Mouse (Mus musculus): ENCODE results near the gene Nfatc2.

The Nfatc2 gene

GRCm38 (mm10) chr2:168579109-168579508, 22.3 kb downstream of the Nfatc2 start:
- DNase-seq (ENCODE audit: low read depth, low spot score), result no peak

- DNase-seq (ENCODE audit: low read depth, low spot score), result no peak
These were observed 23.3 kb downstream of the Nfatc2 start for GRCm38 (mm10) chr2:168578132-168578531.

GRCm38 (mm10) chr2:168577381-168577780, 24.1 kb downstream of the Nfatc2 start:
- no peak for DNase-seq (ENCODE audit: low read depth, low spot score)

- no peak for DNase-seq (ENCODE audit: low read depth, low spot score)
These were observed 25.6 kb downstream of the Nfatc2 start for GRCm38 (mm10) chr2:168575834-168576233.

- DNase-seq (ENCODE audit: low read depth, low spot score), result no peak
These were observed 26.5 kb downstream of the Nfatc2 start for GRCm38 (mm10) chr2:168574934-168575333.

- DNase-seq (ENCODE audit: low read depth, low spot score), result no peak
These were observed 27.6 kb downstream of the Nfatc2 start for GRCm38 (mm10) chr2:168573866-168574265.

- no peak for DNase-seq (ENCODE audit: low read depth, low spot score)
These were observed 30.2 kb downstream of the Nfatc2 start for GRCm38 (mm10) chr2:168571241-168571640.

GRCm38 (mm10) chr2:168565538-168566253, 35.8 kb downstream of the Nfatc2 start:
- DNase-seq (ENCODE audit: low read depth, low spot score), result no peak

GRCm38 (mm10) chr2:168563184-168563583, 38.3 kb downstream of the Nfatc2 start:
- DNase-seq (ENCODE audit: low read depth, low spot score), result no peak

- no peak for DNase-seq (ENCODE audit: low read depth, low spot score)
These were observed 44.4 kb downstream of the Nfatc2 start for GRCm38 (mm10) chr2:168557035-168557434.

- no peak for DNase-seq (ENCODE audit: low read depth, low spot score)
These were observed 45.4 kb downstream of the Nfatc2 start for GRCm38 (mm10) chr2:168555897-168556670.

GRCm38 (mm10) chr2:168553541-168553961, 47.9 kb downstream of the Nfatc2 start:
- no peak for DNase-seq (ENCODE audit: low read depth, low spot score)

GRCm38 (mm10) chr2:168552405-168552804, 49.1 kb downstream of the Nfatc2 start:
- DNase-seq (ENCODE audit: low read depth, low spot score), result no peak

GRCm38 (mm10) chr2:168551218-168551617, 50.2 kb downstream of the Nfatc2 start:
- no peak for DNase-seq (ENCODE audit: low read depth, low spot score)

GRCm38 (mm10) chr2:168549326-168549725, 52.1 kb downstream of the Nfatc2 start:
- DNase-seq (ENCODE audit: low read depth, low spot score), result no peak

- no peak for DNase-seq (ENCODE audit: low read depth, low spot score)
These were observed 53.4 kb downstream of the Nfatc2 start for GRCm38 (mm10) chr2:168548008-168548407.

- no peak for DNase-seq (ENCODE audit: low read depth, low spot score)
These were observed 55.4 kb downstream of the Nfatc2 start for GRCm38 (mm10) chr2:168545901-168546557.

- no peak for DNase-seq (ENCODE audit: low read depth, low spot score)
These were observed 57.4 kb downstream of the Nfatc2 start for GRCm38 (mm10) chr2:168544102-168544501.

- no peak for DNase-seq (ENCODE audit: low read depth, low spot score)
These were observed 58.4 kb downstream of the Nfatc2 start for GRCm38 (mm10) chr2:168543026-168543425.

- no peak for DNase-seq (ENCODE audit: low read depth, low spot score)
These were observed 60.2 kb downstream of the Nfatc2 start for GRCm38 (mm10) chr2:168541223-168541622.

- no peak for DNase-seq (ENCODE audit: low read depth, low spot score)
These were observed 61.7 kb downstream of the Nfatc2 start for GRCm38 (mm10) chr2:168539594-168540222.

- no peak for DNase-seq (ENCODE audit: low read depth, low spot score)
These were observed 62.4 kb downstream of the Nfatc2 start for GRCm38 (mm10) chr2:168539026-168539425.
